Mouse (Mus musculus) CH12.LX (cell line): ENCODE measurements around the gene Coq7.

Experiments used
- CTCF ChIP-seq, 2 experiments: IDR thresholded peaks in 1 of 2; conservative IDR thresholded peaks in 1 of 2; 2 replicates each; pipeline ENCODE4 v1.5.1; 2011 to 2012; ENCODE audit warnings: low read depth in 2 of 2, low read length in 2 of 2, improper control_type of control experiment in 1 of 2, inconsistent platforms in 1 of 2, mild to moderate bottlenecking in 1 of 2, moderate library complexity in 1 of 2
- ELF1 ChIP-seq: IDR thresholded peaks from 2 replicates; pipeline ENCODE4 v1.6.1; 2014; ENCODE audit warnings: low read depth, mild to moderate bottlenecking, inconsistent platforms, low read length, improper control_type of control experiment
- EP300 ChIP-seq: IDR thresholded peaks from 2 replicates; pipeline ENCODE4 v1.6.1; 2011; ENCODE audit warnings: low read length, improper control_type of control experiment
- HCFC1 ChIP-seq: IDR thresholded peaks from 2 replicates; pipeline ENCODE4 v1.6.1; 2012; ENCODE audit warnings: low read depth, mild to moderate bottlenecking, inconsistent platforms, low read length, improper control_type of control experiment
- JUN ChIP-seq: IDR thresholded peaks from 2 replicates; pipeline ENCODE4 v1.6.1; 2011; ENCODE audit warnings: low read depth, mild to moderate bottlenecking, low read length, improper control_type of control experiment, moderate library complexity; ENCODE audit not compliant: insufficient read depth
- MEF2A ChIP-seq: IDR thresholded peaks from 2 replicates; pipeline ENCODE4 v1.6.1; 2014; ENCODE audit warnings: low read depth, mild to moderate bottlenecking, inconsistent platforms, low read length, improper control_type of control experiment, borderline replicate concordance
- POLR2A ChIP-seq: IDR thresholded peaks from 2 replicates; pipeline ENCODE4 v1.6.1; 2011; ENCODE audit warnings: low read depth, mild to moderate bottlenecking, improper control_type of control experiment, low read length
- RAD21 ChIP-seq: IDR thresholded peaks from 2 replicates; pipeline ENCODE4 v1.6.1; 2011; ENCODE audit warnings: low read depth, mild to moderate bottlenecking, low read length, improper control_type of control experiment, moderate library complexity
- SMC3 ChIP-seq: IDR thresholded peaks from 2 replicates; pipeline ENCODE4 v1.6.1; 2011; ENCODE audit warnings: low read depth, low read length, improper control_type of control experiment
- USF1 ChIP-seq: IDR thresholded peaks from 2 replicates; pipeline ENCODE4 v1.6.1; 2014; ENCODE audit warnings: low read depth, mild to moderate bottlenecking, inconsistent platforms, low read length, improper control_type of control experiment
- USF2 ChIP-seq: conservative IDR thresholded peaks from 2 replicates; pipeline ENCODE4 v1.6.1; 2011; ENCODE audit warnings: low read depth, low read length, improper control_type of control experiment
- ZKSCAN1 ChIP-seq: IDR thresholded peaks from 2 replicates; pipeline ENCODE4 v1.6.1; 2012; ENCODE audit warnings: low read depth, inconsistent platforms, low read length, improper control_type of control experiment, borderline replicate concordance

- TF ChIP-seq POLR2A (no peak), HCFC1 (no peak), USF2 (no peak), MEF2A (no peak), CTCF (conservative IDR thresholded peaks at IDR 0.05 in 1 of 2, IDR thresholded peaks at IDR 0.05 in 1 of 2; ENCODE audit: low read depth in 2 of 2, low read length in 2 of 2) (no peak), SMC3 (no peak), ZKSCAN1 (no peak), USF1 (no peak), RAD21 (no peak), JUN (no peak), ELF1 (no peak), EP300 (no peak)
Observed at GRCm38 (mm10) chr7:118461400-118462136, 71.6 kb downstream of the Coq7 start.
